Mouse (Mus musculus) forebrain, embryonic 16.5 days (tissue): Measurements from ENCODE around the gene Zfp536. TPM values are rescaled to one million over a fixed set of nuclear protein-coding genes. Genes with fewer than 3 reads are reported as not detected.

ENCODE experiments used
- ATAC-seq: fragments of 200-750 bp; cut with Nextera tagmentation; 2 replicates; pipeline ENCODE4 v1.8.0; 2017; ENCODE audit warnings: mild to moderate bottlenecking, moderate library complexity
- H3K27ac ChIP-seq: fragments of 300-500 bp; sonication (generic); 2 replicates; pipeline ENCODE4 v1.5.1; 2014; ENCODE audit warnings: low read length, control low read depth
- H3K27me3 ChIP-seq: fragments of 300-500 bp; sonication (generic); replicated peaks from 2 replicates; pipeline ENCODE4 v1.6.1; 2014; ENCODE audit warnings: low read length; ENCODE audit not compliant: control insufficient read depth, insufficient read depth
- H3K36me3 ChIP-seq: fragments of 300-500 bp; sonication (generic); 2 replicates; pipeline ENCODE4 v1.6.1; 2014; ENCODE audit not compliant: control insufficient read depth, insufficient read depth
- H3K4me1 ChIP-seq: fragments of 300-500 bp; sonication (generic); replicated peaks from 2 replicates; pipeline ENCODE4 v1.6.1; 2014; ENCODE audit warnings: low read length; ENCODE audit not compliant: control insufficient read depth, insufficient read depth
- H3K4me2 ChIP-seq: fragments of 300-500 bp; sonication (generic); 2 replicates; pipeline ENCODE4 v1.6.1; 2014; ENCODE audit warnings: mild to moderate bottlenecking, low read length, control low read depth
- H3K4me3 ChIP-seq: fragments of 300-500 bp; sonication (generic); replicated peaks from 2 replicates; pipeline ENCODE4 v1.5.1; 2014; ENCODE audit warnings: mild to moderate bottlenecking, low read length, control low read depth
- H3K9ac ChIP-seq: fragments of 300-500 bp; sonication (generic); replicated peaks from 2 replicates; pipeline ENCODE4 v1.6.1; 2014; ENCODE audit warnings: low read depth, low read length, control low read depth
- H3K9me3 ChIP-seq: fragments of 300-500 bp; sonication (generic); 2 replicates; pipeline ENCODE4 v1.6.1; 2016; ENCODE audit warnings: low read length; ENCODE audit not compliant: control insufficient read depth
- WGBS: fragments of 180-500 bp; shearing (Covaris S2); extraction: QIAGEN DNeasy Blood & Tissue Kit; methylation state at CpG from one replicate; pipeline ENCODE4 v1.1.7; 2014; 5-methylcytosine and 5-hydroxymethylcytosine counted together
- polyA plus RNA-seq: library from polyadenylated mRNA; unstranded; fragments of >200 nt; fragmentation: Nextera tagmentation; extraction: Ambion mirVana; gene quantifications from 2 replicates; pipeline ENCODE4 v1.2.1, GENCODE M21; 2015

Zfp536 gene
- polyA plus RNA-seq, 1 experiment from 2014 or later, result 31.1 TPM

GRCm38 (mm10) chr7:37788721-37789120 is 15.3 kb upstream of the Zfp536 start:
- Histone ChIP-seq H3K4me2 (no peak overlapping the region), H3K27ac (no peak overlapping the region), H3K9me3 (no peaks in the 10 kb centered on the region), H3K4me3 (no peak overlapping the region), H3K4me1 (peaks cover 3% of the 10 kb centered on the region; the same call in 1 of the 2 replicates), H3K36me3 (no peaks in the 10 kb centered on the region), H3K9ac (no peak overlapping the region), H3K27me3 (no peaks in the 10 kb centered on the region)
- 79% methylated on average over 4 of the region's 4 CpGs for WGBS
- ATAC-seq, result no peak

GRCm38 (mm10) chr7:37775502-37775901 is 2.1 kb upstream of the Zfp536 start:
- WGBS, result 5% methylated on average over 15 of the region's 15 CpGs
- Histone ChIP-seq H3K36me3 (no peaks in the 10 kb centered on the region), H3K27me3 (no peaks in the 10 kb centered on the region; the same call in 1 of the 2 replicates), H3K4me1 (peaks cover 11% of the 10 kb centered on the region), H3K27ac (no peak overlapping the region), H3K9ac (no peak overlapping the region), H3K4me2 (no peak overlapping the region), H3K9me3 (no peaks in the 10 kb centered on the region), H3K4me3 (no peak overlapping the region)
- ATAC-seq, result no peak

GRCm38 (mm10) chr7:37774463-37774970 is 1.1 kb upstream of the Zfp536 start:
- Histone ChIP-seq H3K9me3 (no peaks in the 10 kb centered on the region), H3K4me2 (no peak overlapping the region), H3K27ac (no peak overlapping the region), H3K27me3 (no peaks in the 10 kb centered on the region; the same call in 1 of the 2 replicates), H3K36me3 (no peaks in the 10 kb centered on the region), H3K4me1 (peaks cover 17% of the 10 kb centered on the region), H3K4me3 (no peak overlapping the region), H3K9ac (no peak overlapping the region)
- WGBS, result 34% methylated on average over 11 of the region's 11 CpGs
- no peak for ATAC-seq

- Histone ChIP-seq H3K27ac (no peak overlapping the region), H3K9ac (no peak overlapping the region), H3K4me3 (peak overlapping the region; percentile 64), H3K36me3 (no peaks in the 10 kb centered on the region), H3K9me3 (no peaks in the 10 kb centered on the region), H3K4me1 (peaks cover 23% of the 10 kb centered on the region), H3K27me3 (no peaks in the 10 kb centered on the region; the same call in 1 of the 2 replicates), H3K4me2 (peak overlapping the region; percentile 97)
- ATAC-seq, result no peak
- WGBS, result 3% methylated on average over 5 of the region's 5 CpGs
Measured at GRCm38 (mm10) chr7:37773906-37774305, 465 bp upstream of the Zfp536 start.

GRCm38 (mm10) chr7:37772376-37773311 is 797 bp downstream of the Zfp536 start:
- H3K27ac ChIP-seq, result peak overlapping the region; percentile 42
- peak overlapping the region; percentile 97 for H3K4me2 ChIP-seq
- 0 out of 2 replicates have a peak, but pooled peaks have one; percentile 13 for ATAC-seq
- peak overlapping the region; percentile 64 for H3K9ac ChIP-seq
- under 1% methylated on average over 46 of the region's 46 CpGs for WGBS
- H3K27me3 ChIP-seq, result no peaks in the 10 kb centered on the region; the same call in 1 of the 2 replicates
- no peaks in the 10 kb centered on the region for H3K36me3 ChIP-seq
- no peaks in the 10 kb centered on the region for H3K9me3 ChIP-seq
- peaks cover 32% of the 10 kb centered on the region for H3K4me1 ChIP-seq
- H3K4me3 ChIP-seq, result peak overlapping the region; percentile 64

GRCm38 (mm10) chr7:37771491-37772375 is 1.7 kb downstream of the Zfp536 start:
- WGBS, result under 1% methylated on average over 58 of the region's 75 CpGs
- ATAC-seq, result peak; percentile 34
- peak overlapping the region; percentile 81 for H3K27ac ChIP-seq
- H3K4me3 ChIP-seq, result peak overlapping the region; percentile 64
- no peaks in the 10 kb centered on the region for H3K9me3 ChIP-seq
- H3K4me2 ChIP-seq, result peak overlapping the region; percentile 97
- H3K36me3 ChIP-seq, result no peaks in the 10 kb centered on the region
- H3K9ac ChIP-seq, result peak overlapping the region; percentile 64
- peaks cover 36% of the 10 kb centered on the region for H3K4me1 ChIP-seq
- H3K27me3 ChIP-seq, result no peaks in the 10 kb centered on the region; the same call in 1 of the 2 replicates

GRCm38 (mm10) chr7:37770400-37771050 is 2.9 kb downstream of the Zfp536 start:
- no peaks in the 10 kb centered on the region for H3K36me3 ChIP-seq
- peak overlapping the region; percentile 97 for H3K4me2 ChIP-seq
- H3K4me3 ChIP-seq, result peak overlapping the region; percentile 64
- ATAC-seq, result peak; percentile 82
- H3K4me1 ChIP-seq, result peaks cover 36% of the 10 kb centered on the region
- H3K9me3 ChIP-seq, result no peaks in the 10 kb centered on the region
- peak overlapping the region; percentile 85 for H3K27ac ChIP-seq
- H3K27me3 ChIP-seq, result no peaks in the 10 kb centered on the region; the same call in 1 of the 2 replicates
- peak overlapping the region; percentile 51 for H3K9ac ChIP-seq
- WGBS, result 0% methylated on average over 57 of the region's 57 CpGs

GRCm38 (mm10) chr7:37769526-37770399 is 3.7 kb downstream of the Zfp536 start:
- peak overlapping the region; percentile 51 for H3K9ac ChIP-seq
- WGBS, result under 1% methylated on average over 53 of the region's 53 CpGs
- H3K4me1 ChIP-seq, result peaks cover 39% of the 10 kb centered on the region
- H3K27ac ChIP-seq, result peak overlapping the region; percentile 85
- no peaks in the 10 kb centered on the region for H3K36me3 ChIP-seq
- ATAC-seq, result peak; percentile 35
- H3K4me2 ChIP-seq, result peak overlapping the region; percentile 97
- H3K4me3 ChIP-seq, result peak overlapping the region; percentile 64
- no peaks in the 10 kb centered on the region for H3K9me3 ChIP-seq
- no peaks in the 10 kb centered on the region for H3K27me3 ChIP-seq
